Mouse (Mus musculus): ENCODE results near the gene Sirt5.

- no peak for TF ChIP-seq GATA1 (IDR thresholded peaks at IDR 0.05; ENCODE audit: borderline replicate concordance, low read length)
- no peak for TF ChIP-seq FLI1 (IDR thresholded peaks at IDR 0.05; ENCODE audit: low read length)
Observed at GRCm38 (mm10) chr13:43319396-43319795, 45.9 kb upstream of the Sirt5 start.

All from megakaryocyte, embryonic 14.5 days (primary cell).